In the genomic region with DNA sequence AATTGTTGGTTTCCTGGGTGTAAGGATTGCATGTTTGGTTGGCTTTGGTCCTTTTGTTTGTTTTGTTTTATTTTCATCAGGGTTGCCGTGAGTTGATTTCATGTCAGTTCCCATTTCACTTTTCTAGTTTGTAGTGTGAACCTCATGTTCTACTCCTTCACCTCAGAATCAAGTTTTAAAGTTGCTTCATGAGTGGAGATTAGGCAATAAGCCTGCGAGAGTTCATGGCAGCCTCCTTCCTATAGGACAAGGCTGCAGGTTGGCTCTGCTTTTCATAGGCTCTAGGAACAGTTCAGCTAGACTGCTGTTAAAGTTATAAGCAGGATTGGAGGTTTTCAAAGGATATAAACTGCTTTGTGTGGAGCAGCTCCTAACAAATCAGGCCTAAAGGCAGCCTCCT, we compare ENCODE assay signal across 21 mouse cellular contexts. TPM values are rescaled to one million over a fixed set of nuclear protein-coding genes. Genes with fewer than 3 reads are reported as not detected.
DNase-seq lines count a peak whose midpoint lies in the region; ATAC-seq and TF ChIP-seq lines count a peak whose summit lies in the region.
"Had no signal": no experiment of that assay in that cellular context is flagged by ENCODE, and none has a peak within 500 bp of the region (broad histone marks: within the 10 kb centered on the region; RNA-seq: fewer than 3 reads in every experiment).

No protein-coding gene starts in this region.

- 35% methylated on average over 2 of the region's 2 CpGs for WGBS in liver, adult 2 months
- 71% methylated on average over 2 of the region's 2 CpGs for WGBS in liver, embryonic 12.5 days (ENCODE audit: insufficient replicate concordance)
- 58% methylated on average over 2 of the region's 2 CpGs for WGBS in thymus, adult 2 months
- WGBS in stomach, postnatal 0 days = 59% methylated on average over 2 of the region's 2 CpGs

- H3K9me3 ChIP-seq in liver, embryonic 12.5 days (replicated peaks) = no peaks in the 10 kb centered on the region
- no peaks in the 10 kb centered on the region for H3K9me3 ChIP-seq in stomach, postnatal 0 days (ENCODE audit: control insufficient read depth, low read length)
- H3K9me3 ChIP-seq: embryonic facial prominence, embryonic 12.5 days; intestine, embryonic 15.5 days; midbrain, embryonic 10.5 days; neural tube, embryonic 12.5 days had no signal

- no peaks in the 10 kb centered on the region; the same call in 1 of the 2 replicates for H3K79me2 ChIP-seq in liver, adult 2 months (ENCODE audit: control insufficient read depth, insufficient read depth, low read length)

- ATAC-seq in liver, embryonic 12.5 days = no peak
- peak; percentile 89 for ATAC-seq in granulocyte monocyte progenitor cell, adult 5-6 weeks (replicated peaks; ENCODE audit: poor library complexity, severe bottlenecking)
- no peak for ATAC-seq in stomach, postnatal 0 days (ENCODE audit: low FRiP score, low TSS enrichment)
- ATAC-seq: forebrain, embryonic 16.5 days; intestine, embryonic 15.5 days had no signal

- H3K36me3 ChIP-seq in liver, adult 2 months (ENCODE audit: control insufficient read depth, insufficient read depth, low read length) = peaks cover 4% of the 10 kb centered on the region
- peaks cover 8% of the 10 kb centered on the region; the same call in 1 of the 2 replicates for H3K36me3 ChIP-seq in liver, embryonic 12.5 days
- no peaks in the 10 kb centered on the region for H3K36me3 ChIP-seq in thymus, adult 2 months (ENCODE audit: control insufficient read depth, insufficient read depth, low read length)
- H3K36me3 ChIP-seq in stomach, postnatal 0 days (ENCODE audit: control insufficient read depth, insufficient read depth, low read length) = no peaks in the 10 kb centered on the region
- H3K36me3 ChIP-seq: intestine, embryonic 15.5 days had no signal

- peak; percentile 19 for DNase-seq in liver, adult 2 months (ENCODE audit: extremely low read depth, low read depth, low spot score)
- no peak for DNase-seq in thymus, adult 2 months
- DNase-seq in thymus, postnatal 0 days (ENCODE audit: low spot score) = no peak
- DNase-seq in stomach, postnatal 0 days (ENCODE audit: low spot score) = no peak
- DNase-seq in frontal cortex, postnatal 10 days (ENCODE audit: low spot score in 2 of 2) = no peak
- DNase-seq in frontal cortex, postnatal 25 days (ENCODE audit: low spot score in 2 of 2) = no peak
- DNase-seq: adrenal gland, postnatal 14 days; cerebellum, adult 18-20 months; gastrocnemius, postnatal 10 days; heart, postnatal 10 days; layer of hippocampus, postnatal 36 days; right cerebral cortex, postnatal 14 days had no signal

- H3K4me1 ChIP-seq in liver, adult 2 months (ENCODE audit: control insufficient read depth, insufficient read depth, low read length) = peaks cover 5% of the 10 kb centered on the region
- H3K4me1 ChIP-seq in liver, embryonic 12.5 days = peaks cover 18% of the 10 kb centered on the region
- peaks cover 13% of the 10 kb centered on the region for H3K4me1 ChIP-seq in thymus, adult 2 months (replicated peaks; ENCODE audit: control insufficient read depth, insufficient read depth, low read length)
- no peaks in the 10 kb centered on the region for H3K4me1 ChIP-seq in stomach, postnatal 0 days (replicated peaks; ENCODE audit: control insufficient read depth, insufficient read depth)
- H3K4me1 ChIP-seq: embryonic facial prominence, embryonic 12.5 days; intestine, embryonic 15.5 days; midbrain, embryonic 10.5 days; neural tube, embryonic 12.5 days had no signal

- no peak overlapping the region for H3K4me3 ChIP-seq in liver, adult 2 months (ENCODE audit: insufficient read depth, low read depth, low read length)
- H3K4me3 ChIP-seq in liver, embryonic 12.5 days = no peak overlapping the region
- no peak overlapping the region for H3K4me3 ChIP-seq in thymus, adult 2 months (ENCODE audit: control insufficient read depth, insufficient read depth, low read length)
- no peak overlapping the region for H3K4me3 ChIP-seq in stomach, postnatal 0 days (ENCODE audit: low read depth, low read length)
- H3K4me3 ChIP-seq: embryonic facial prominence, embryonic 12.5 days; intestine, embryonic 15.5 days; midbrain, embryonic 10.5 days; neural tube, embryonic 12.5 days had no signal

- no peaks in the 10 kb centered on the region for H3K27me3 ChIP-seq in liver, adult 2 months (ENCODE audit: control insufficient read depth, insufficient read depth, low read length)
- H3K27me3 ChIP-seq in liver, embryonic 12.5 days (replicated peaks) = no peaks in the 10 kb centered on the region
- H3K27me3 ChIP-seq in thymus, adult 2 months (ENCODE audit: control insufficient read depth, insufficient read depth, low read length) = no peaks in the 10 kb centered on the region
- no peaks in the 10 kb centered on the region for H3K27me3 ChIP-seq in stomach, postnatal 0 days (ENCODE audit: control insufficient read depth, insufficient read depth, low read length)
- H3K27me3 ChIP-seq: embryonic facial prominence, embryonic 12.5 days; intestine, embryonic 15.5 days; neural tube, embryonic 12.5 days had no signal

- TF ChIP-seq CTCF in liver, adult 2 months (IDR thresholded peaks at IDR 0.05; ENCODE audit: low read depth, low read length) = no peak
- TF ChIP-seq CTCF in thymus, adult 2 months (IDR thresholded peaks at IDR 0.05; ENCODE audit: borderline replicate concordance, control insufficient read depth, extremely low read depth, insufficient read depth, low read length, poor library complexity) = no peak
- TF ChIP-seq CTCF in stomach, postnatal 0 days (IDR thresholded peaks at IDR 0.05; ENCODE audit: low read depth) = no peak

- H3K27ac ChIP-seq in liver, adult 2 months (replicated peaks; ENCODE audit: insufficient read depth, low read depth, low read length) = 0 out of 2 replicates have a peak overlapping the region, but pooled peaks have one; percentile 24
- H3K27ac ChIP-seq in liver, embryonic 12.5 days = no peak overlapping the region
- H3K27ac ChIP-seq in thymus, adult 2 months (ENCODE audit: control insufficient read depth, insufficient read depth, low read length) = peak overlapping the region; percentile 87
- H3K27ac ChIP-seq in stomach, postnatal 0 days (replicated peaks) = 0 out of 2 replicates have a peak overlapping the region, but pooled peaks have one; percentile 24
- H3K27ac ChIP-seq: embryonic facial prominence, embryonic 12.5 days; hindbrain, embryonic 14.5 days; intestine, embryonic 15.5 days; liver, embryonic 14.5 days; midbrain, embryonic 10.5 days; neural tube, embryonic 12.5 days had no signal

- H3K9ac ChIP-seq in liver, adult 2 months (ENCODE audit: low read depth, low read length) = no peak overlapping the region
- no peak overlapping the region for H3K9ac ChIP-seq in liver, embryonic 12.5 days
- H3K9ac ChIP-seq in stomach, postnatal 0 days (ENCODE audit: low read length) = no peak overlapping the region
- H3K9ac ChIP-seq: embryonic facial prominence, embryonic 12.5 days; hindbrain, embryonic 14.5 days; intestine, embryonic 15.5 days; liver, embryonic 14.5 days; neural tube, embryonic 12.5 days had no signal

- TF ChIP-seq POLR2A in liver, adult 2 months (IDR thresholded peaks at IDR 0.05; ENCODE audit: extremely low read depth, insufficient read depth, low read length) = no peak
- TF ChIP-seq POLR2A in thymus, adult 2 months (IDR thresholded peaks at IDR 0.05; ENCODE audit: control insufficient read depth, extremely low read depth, insufficient read depth, low read length, poor library complexity) = no peak

- H3K4me2 ChIP-seq in liver, embryonic 12.5 days = no peak overlapping the region
- no peak overlapping the region for H3K4me2 ChIP-seq in stomach, postnatal 0 days (replicated peaks; ENCODE audit: low read depth)
- H3K4me2 ChIP-seq: embryonic facial prominence, embryonic 12.5 days; hindbrain, embryonic 14.5 days; intestine, embryonic 15.5 days; neural tube, embryonic 12.5 days had no signal

- no peak for TF ChIP-seq EP300 in stomach, postnatal 0 days (optimal IDR thresholded peaks at IDR 0.05)

RNA-seq across cellular contexts. Expression of a gene that starts 33.8 kb away (rescaled TPM):
- 31.9 and 39.3 TPM in 2 replicates for total RNA-seq in liver, adult 2 months (2014; rRNA removed)
- 24.2 and 35.3 TPM in 2 replicates for polyA plus RNA-seq in liver, adult 2 months (2012; rRNA removed)
- 4.9 and 6.5 TPM in 2 replicates for polyA plus RNA-seq in liver, embryonic 12.5 days (2016; fragmentation: Nextera tagmentation; extraction: Ambion mirVana)
- polyA plus RNA-seq in thymus, adult 2 months (2012; rRNA removed) = 6.3 and 7.7 TPM in 2 replicates
- polyA plus RNA-seq in thymus, postnatal 0 days (2015; fragmentation: Nextera tagmentation; extraction: Ambion mirVana) = 9.7 and 12.5 TPM in 2 replicates
- 5.6 and 16.8 TPM in 2 replicates for total RNA-seq in granulocyte monocyte progenitor cell, adult 5-6 weeks (2014; fragmentation: Nextera tagmentation)
- 3.2 and 10.2 TPM in 2 replicates for total RNA-seq in granulocyte monocyte progenitor cell, adult 5-6 weeks (2017)
- polyA plus RNA-seq in stomach, postnatal 0 days (2015; fragmentation: Nextera tagmentation; extraction: Ambion mirVana) = 8.0 and 9.7 TPM in 2 replicates

RNA-seq across cellular contexts. Expression of a gene that starts 33.9 kb away (rescaled TPM):
- 12.8 and 17.2 TPM in 2 replicates for total RNA-seq in liver, adult 2 months (2014; rRNA removed)
- polyA plus RNA-seq in liver, adult 2 months (2012; rRNA removed) = 16.6 and 16.8 TPM in 2 replicates
- 7.7 and 7.8 TPM in 2 replicates for polyA plus RNA-seq in liver, embryonic 12.5 days (2016; fragmentation: Nextera tagmentation; extraction: Ambion mirVana)
- 69.4 and 69.7 TPM in 2 replicates for polyA plus RNA-seq in thymus, adult 2 months (2012; rRNA removed)
- 14.4 and 15.8 TPM in 2 replicates for polyA plus RNA-seq in thymus, postnatal 0 days (2015; fragmentation: Nextera tagmentation; extraction: Ambion mirVana)
- 26.8 and 26.9 TPM in 2 replicates for total RNA-seq in granulocyte monocyte progenitor cell, adult 5-6 weeks (2014; fragmentation: Nextera tagmentation)
- total RNA-seq in granulocyte monocyte progenitor cell, adult 5-6 weeks (2017) = 24.3 and 26.1 TPM in 2 replicates
- 6.1 and 6.7 TPM in 2 replicates for polyA plus RNA-seq in stomach, postnatal 0 days (2015; fragmentation: Nextera tagmentation; extraction: Ambion mirVana)
